Mouse (Mus musculus): ENCODE measurements at regions not wholly inside any gene's neighbourhood (a gene's known extent, or its start where the extent isn't known, plus 50 kb on each side); places are given as distances from the start of the nearest gene placed in this dataset.

GRCm38 (mm10) chr5:64537113-64537780, 265.9 kb upstream of the Klf3 start:
- ATAC-seq (replicated peaks; ENCODE audit: low FRiP score, low TSS enrichment, low read depth), result no peak
- no peak for DNase-seq (ENCODE audit: low spot score)
- Histone ChIP-seq H3K27ac (ENCODE audit: low read depth) (peak overlapping the region; percentile 63), H3K27me3 (replicated peaks; ENCODE audit: control insufficient read depth, insufficient read depth, low read length) (no peaks in the 10 kb centered on the region), H3K9ac (ENCODE audit: low read length) (no peak overlapping the region), H3K4me1 (replicated peaks; ENCODE audit: control insufficient read depth, insufficient read depth, low read length) (peaks cover 19% of the 10 kb centered on the region), H3K4me3 (ENCODE audit: low read depth, low read length) (no peak overlapping the region), H3K4me2 (ENCODE audit: low read length) (peak overlapping the region; percentile 30), H3K9me3 (ENCODE audit: control insufficient read depth, low read length) (no peaks in the 10 kb centered on the region), H3K36me3 (ENCODE audit: control insufficient read depth, insufficient read depth, low read length) (no peaks in the 10 kb centered on the region)
- 52% methylated on average over 10 of the region's 10 CpGs for WGBS

GRCm38 (mm10) chr5:64541765-64542164, 261.4 kb upstream of the Klf3 start:
- H3K4me1 ChIP-seq (replicated peaks; ENCODE audit: control insufficient read depth, insufficient read depth, low read length), result peaks cover 12% of the 10 kb centered on the region
- no peak overlapping the region for H3K9ac ChIP-seq (ENCODE audit: low read length)
- H3K9me3 ChIP-seq (ENCODE audit: control insufficient read depth, low read length), result 0 out of 2 replicates have a peak, but pooled peaks cover 4% of the 10 kb centered on the region
- no peak overlapping the region for H3K4me3 ChIP-seq (ENCODE audit: low read depth, low read length)
- DNase-seq (ENCODE audit: low spot score) (no peak), ATAC-seq (replicated peaks; ENCODE audit: low FRiP score, low TSS enrichment, low read depth) (no peak)
- no peak overlapping the region for H3K4me2 ChIP-seq (ENCODE audit: low read length)
- no peaks in the 10 kb centered on the region for H3K36me3 ChIP-seq (ENCODE audit: control insufficient read depth, insufficient read depth, low read length)
- no peaks in the 10 kb centered on the region for H3K27me3 ChIP-seq (replicated peaks; ENCODE audit: control insufficient read depth, insufficient read depth, low read length)
- no peak overlapping the region for H3K27ac ChIP-seq (ENCODE audit: low read depth)

- ATAC-seq (replicated peaks; ENCODE audit: low FRiP score, low TSS enrichment, low read depth) (no peak), DNase-seq (ENCODE audit: low spot score) (no peak)
- Histone ChIP-seq H3K4me3 (ENCODE audit: low read depth, low read length) (no peak overlapping the region), H3K4me2 (ENCODE audit: low read length) (no peak overlapping the region), H3K9ac (ENCODE audit: low read length) (no peak overlapping the region), H3K27me3 (replicated peaks; ENCODE audit: control insufficient read depth, insufficient read depth, low read length) (no peaks in the 10 kb centered on the region), H3K36me3 (ENCODE audit: control insufficient read depth, insufficient read depth, low read length) (no peaks in the 10 kb centered on the region), H3K4me1 (replicated peaks; ENCODE audit: control insufficient read depth, insufficient read depth, low read length) (no peaks in the 10 kb centered on the region), H3K9me3 (ENCODE audit: control insufficient read depth, low read length) (no peaks in the 10 kb centered on the region), H3K27ac (ENCODE audit: low read depth) (no peak overlapping the region)
- WGBS, result 87% methylated on average over 7 of the region's 7 CpGs
These were observed 247.3 kb upstream of the Klf3 start for GRCm38 (mm10) chr5:64555931-64556330.

GRCm38 (mm10) chr5:64566451-64567390, 236.5 kb upstream of the Klf3 start:
- WGBS, result 75% methylated on average over 13 of the region's 13 CpGs
- H3K4me3 ChIP-seq (ENCODE audit: low read depth, low read length), result no peak overlapping the region
- no peak overlapping the region for H3K9ac ChIP-seq (ENCODE audit: low read length)
- no peak overlapping the region for H3K27ac ChIP-seq (ENCODE audit: low read depth)
- H3K36me3 ChIP-seq (ENCODE audit: control insufficient read depth, insufficient read depth, low read length), result no peaks in the 10 kb centered on the region
- ATAC-seq (replicated peaks; ENCODE audit: low FRiP score, low TSS enrichment, low read depth) (no peak), DNase-seq (ENCODE audit: low spot score) (no peak)
- no peaks in the 10 kb centered on the region for H3K4me1 ChIP-seq (replicated peaks; ENCODE audit: control insufficient read depth, insufficient read depth, low read length)
- no peak overlapping the region for H3K4me2 ChIP-seq (ENCODE audit: low read length)
- H3K27me3 ChIP-seq (replicated peaks; ENCODE audit: control insufficient read depth, insufficient read depth, low read length), result no peaks in the 10 kb centered on the region
- no peaks in the 10 kb centered on the region for H3K9me3 ChIP-seq (ENCODE audit: control insufficient read depth, low read length)

- Histone ChIP-seq H3K27ac (ENCODE audit: low read depth) (no peak overlapping the region), H3K27me3 (replicated peaks; ENCODE audit: control insufficient read depth, insufficient read depth, low read length) (no peaks in the 10 kb centered on the region), H3K9ac (ENCODE audit: low read length) (no peak overlapping the region), H3K36me3 (ENCODE audit: control insufficient read depth, insufficient read depth, low read length) (no peaks in the 10 kb centered on the region), H3K4me1 (replicated peaks; ENCODE audit: control insufficient read depth, insufficient read depth, low read length) (no peaks in the 10 kb centered on the region), H3K9me3 (ENCODE audit: control insufficient read depth, low read length) (no peaks in the 10 kb centered on the region), H3K4me2 (ENCODE audit: low read length) (no peak overlapping the region), H3K4me3 (ENCODE audit: low read depth, low read length) (no peak overlapping the region)
- WGBS, result 86% methylated on average over 5 of the region's 5 CpGs
- DNase-seq (ENCODE audit: low spot score), result no peak
- no peak for ATAC-seq (replicated peaks; ENCODE audit: low FRiP score, low TSS enrichment, low read depth)
These were observed 235.4 kb upstream of the Klf3 start for GRCm38 (mm10) chr5:64567813-64568212.

GRCm38 (mm10) chr5:64568294-64568693, 234.9 kb upstream of the Klf3 start:
- Histone ChIP-seq H3K27me3 (replicated peaks; ENCODE audit: control insufficient read depth, insufficient read depth, low read length) (no peaks in the 10 kb centered on the region), H3K36me3 (ENCODE audit: control insufficient read depth, insufficient read depth, low read length) (no peaks in the 10 kb centered on the region), H3K4me1 (replicated peaks; ENCODE audit: control insufficient read depth, insufficient read depth, low read length) (no peaks in the 10 kb centered on the region), H3K9ac (ENCODE audit: low read length) (no peak overlapping the region), H3K9me3 (ENCODE audit: control insufficient read depth, low read length) (no peaks in the 10 kb centered on the region), H3K4me3 (ENCODE audit: low read depth, low read length) (no peak overlapping the region), H3K27ac (ENCODE audit: low read depth) (no peak overlapping the region), H3K4me2 (ENCODE audit: low read length) (no peak overlapping the region)
- no peak for DNase-seq (ENCODE audit: low spot score)
- 90% methylated on average over 3 of the region's 3 CpGs for WGBS
- no peak for ATAC-seq (replicated peaks; ENCODE audit: low FRiP score, low TSS enrichment, low read depth)

GRCm38 (mm10) chr5:64574386-64574785, 228.8 kb upstream of the Klf3 start:
- no peak for ATAC-seq (replicated peaks; ENCODE audit: low FRiP score, low TSS enrichment, low read depth)
- no peaks in the 10 kb centered on the region for H3K9me3 ChIP-seq (ENCODE audit: control insufficient read depth, low read length)
- H3K4me3 ChIP-seq (ENCODE audit: low read depth, low read length), result no peak overlapping the region

GRCm38 (mm10) chr5:64575896-64576295, 227.3 kb upstream of the Klf3 start:
- Histone ChIP-seq H3K27ac (ENCODE audit: low read depth) (peak overlapping the region; percentile 10; the same call in 1 of the 2 replicates), H3K4me3 (ENCODE audit: low read depth, low read length) (no peak overlapping the region), H3K9ac (ENCODE audit: low read length) (no peak overlapping the region), H3K36me3 (ENCODE audit: control insufficient read depth, insufficient read depth, low read length) (no peaks in the 10 kb centered on the region), H3K4me1 (replicated peaks; ENCODE audit: control insufficient read depth, insufficient read depth, low read length) (peaks cover 24% of the 10 kb centered on the region), H3K27me3 (replicated peaks; ENCODE audit: control insufficient read depth, insufficient read depth, low read length) (no peaks in the 10 kb centered on the region), H3K9me3 (ENCODE audit: control insufficient read depth, low read length) (no peaks in the 10 kb centered on the region), H3K4me2 (ENCODE audit: low read length) (no peak overlapping the region)
- 46% methylated on average over 6 of the region's 6 CpGs for WGBS
- ATAC-seq (replicated peaks; ENCODE audit: low FRiP score, low TSS enrichment, low read depth) (no peak), DNase-seq (ENCODE audit: low spot score) (no peak)

More at GRCm38 (mm10) chr5:64574386-64574785, 228.8 kb upstream of the Klf3 start:
- no peak overlapping the region for H3K9ac ChIP-seq (ENCODE audit: low read length)
- H3K27me3 ChIP-seq (replicated peaks; ENCODE audit: control insufficient read depth, insufficient read depth, low read length), result no peaks in the 10 kb centered on the region
- WGBS, result 86% methylated on average over 10 of the region's 10 CpGs
- DNase-seq (ENCODE audit: low spot score), result no peak
- peaks cover 15% of the 10 kb centered on the region for H3K4me1 ChIP-seq (replicated peaks; ENCODE audit: control insufficient read depth, insufficient read depth, low read length)
- no peak overlapping the region for H3K27ac ChIP-seq (ENCODE audit: low read depth)
- no peak overlapping the region for H3K4me2 ChIP-seq (ENCODE audit: low read length)
- no peaks in the 10 kb centered on the region for H3K36me3 ChIP-seq (ENCODE audit: control insufficient read depth, insufficient read depth, low read length)
